13 mouse cellular contexts compared by ENCODE assay signal in genomic region chr3:147153998-147154397, GRCm38 (mm10).
"Had no signal": no experiment of that assay in that cellular context is flagged by ENCODE, and none has a peak within 500 bp of the region (broad histone marks: within the 10 kb centered on the region; RNA-seq: fewer than 3 reads in every experiment).

No protein-coding gene starts in this region.

- H3K4me1 ChIP-seq: kidney, embryonic 15.5 days; midbrain, embryonic 13.5 days; neural tube, embryonic 12.5 days had no signal

- H3K36me3 ChIP-seq: kidney, embryonic 15.5 days; midbrain, embryonic 13.5 days; neural tube, embryonic 12.5 days had no signal

- DNase-seq: kidney, adult 2 months; kidney, postnatal 14 days; lung, adult 18-20 months; retina, postnatal 1 day; right cerebral cortex, postnatal 4 days; spleen, adult 18-20 months; thymus, adult 18-20 months; thymus, postnatal 14 days had no signal

- ATAC-seq: midbrain, embryonic 13.5 days had no signal

- H3K4me3 ChIP-seq: kidney, embryonic 15.5 days; midbrain, embryonic 13.5 days; myocyte; neural tube, embryonic 12.5 days had no signal

- H3K9me3 ChIP-seq: kidney, embryonic 15.5 days; midbrain, embryonic 13.5 days; neural tube, embryonic 12.5 days had no signal

- H3K27ac ChIP-seq: kidney, embryonic 15.5 days; liver, embryonic 14.5 days; midbrain, embryonic 13.5 days; neural tube, embryonic 12.5 days had no signal

- H3K4me2 ChIP-seq: kidney, embryonic 15.5 days; midbrain, embryonic 13.5 days; neural tube, embryonic 12.5 days had no signal

- H3K27me3 ChIP-seq: kidney, embryonic 15.5 days; midbrain, embryonic 13.5 days; neural tube, embryonic 12.5 days had no signal

- H3K9ac ChIP-seq: kidney, embryonic 15.5 days; liver, embryonic 14.5 days; midbrain, embryonic 13.5 days; neural tube, embryonic 12.5 days had no signal
